Mouse (Mus musculus) naive thymus-derived CD4-positive, alpha-beta T cell, adult 2 months (primary cell): ENCODE measurements around the gene Gimap7.

Experiments used
- DNase-seq: peaks from one replicate; pipeline ENCODE4 v3.0.0-alpha.2; 2011; ENCODE audit warnings: low read depth

Gene Gimap7

GRCm38 (mm10) chr6:48741273-48741672 is 22.9 kb downstream of the Gimap7 start:
- peak; percentile 67 for DNase-seq

GRCm38 (mm10) chr6:48741711-48742206 is 23.3 kb downstream of the Gimap7 start:
- DNase-seq: peak; percentile 65

GRCm38 (mm10) chr6:48742422-48743351 is 24.3 kb downstream of the Gimap7 start:
- DNase-seq: peak; percentile 74

DNA sequence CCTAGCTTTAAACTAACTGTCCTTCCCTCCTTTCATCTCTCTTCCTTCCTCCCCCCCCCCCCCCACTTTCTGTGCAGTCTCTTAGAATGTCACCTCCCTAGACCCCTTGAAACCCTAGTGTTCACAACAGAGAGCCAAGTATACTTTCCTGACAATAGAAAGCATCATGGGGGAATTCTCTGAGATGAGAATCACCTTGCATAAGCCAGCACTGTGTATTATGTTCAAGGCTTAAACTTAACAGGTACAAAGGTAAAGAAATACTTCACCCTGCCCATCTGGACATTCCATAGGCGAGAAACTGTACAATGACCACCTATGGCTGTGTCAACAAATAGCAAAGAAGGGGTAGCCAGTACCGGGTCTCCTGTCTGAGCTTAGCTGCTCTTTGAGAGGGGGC is 27.1 kb downstream of the Gimap7 start:
- DNase-seq: peak; percentile 63

DNA sequence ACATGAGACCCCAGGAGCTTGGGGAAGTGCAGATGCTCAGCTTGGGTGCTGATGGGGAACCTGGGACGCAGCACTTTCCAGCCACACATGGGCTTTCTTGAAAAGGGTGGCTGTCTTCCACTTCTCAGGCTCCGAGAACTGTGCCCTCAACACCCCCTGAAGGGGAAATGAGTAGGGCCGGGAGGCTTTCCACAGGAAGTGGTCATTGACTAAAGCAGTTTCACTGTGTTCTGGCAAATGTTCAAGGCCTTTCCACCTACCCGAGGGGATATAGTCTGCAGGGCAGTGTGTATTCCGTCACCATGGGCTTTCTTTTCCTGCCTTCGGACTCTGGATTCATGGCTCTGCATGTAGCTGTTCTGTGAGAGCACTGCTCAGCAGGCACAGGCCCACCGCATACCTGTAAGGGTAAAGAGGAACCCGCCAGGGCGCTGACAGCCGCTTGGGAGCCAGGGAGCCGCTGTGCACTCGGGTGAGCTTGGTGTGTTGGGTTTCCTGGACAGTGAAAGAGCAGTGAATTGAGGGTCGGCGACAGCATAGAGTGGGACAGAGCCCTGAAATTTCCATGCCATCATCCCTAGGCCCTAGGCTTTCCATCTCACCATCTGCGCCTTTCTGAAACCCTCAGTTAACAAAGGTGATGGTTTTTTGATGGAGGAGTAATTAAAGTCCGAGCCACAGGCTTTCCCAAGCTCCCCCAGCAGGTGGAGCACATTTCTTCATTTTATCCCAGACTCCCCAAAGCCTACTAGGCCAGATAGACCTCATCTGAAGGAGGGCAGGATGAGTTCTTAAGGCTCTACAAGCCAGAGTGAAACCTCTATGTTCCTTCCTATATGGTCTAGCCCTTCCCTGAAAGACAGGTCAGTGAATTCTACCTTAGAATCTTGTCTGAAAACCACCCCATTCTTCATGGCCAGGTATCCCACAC is 27.8 kb downstream of the Gimap7 start, which contains the start of gene Gimap5:
TSS of gene Gimap5 (plus strand) at position 239 of the 931 bp plus-strand sequence.
- peak; percentile 85 for DNase-seq

- DNase-seq: peak; percentile 76
These were observed 28.9 kb downstream of the Gimap7 start for GRCm38 (mm10) chr6:48747091-48747966.

DNA sequence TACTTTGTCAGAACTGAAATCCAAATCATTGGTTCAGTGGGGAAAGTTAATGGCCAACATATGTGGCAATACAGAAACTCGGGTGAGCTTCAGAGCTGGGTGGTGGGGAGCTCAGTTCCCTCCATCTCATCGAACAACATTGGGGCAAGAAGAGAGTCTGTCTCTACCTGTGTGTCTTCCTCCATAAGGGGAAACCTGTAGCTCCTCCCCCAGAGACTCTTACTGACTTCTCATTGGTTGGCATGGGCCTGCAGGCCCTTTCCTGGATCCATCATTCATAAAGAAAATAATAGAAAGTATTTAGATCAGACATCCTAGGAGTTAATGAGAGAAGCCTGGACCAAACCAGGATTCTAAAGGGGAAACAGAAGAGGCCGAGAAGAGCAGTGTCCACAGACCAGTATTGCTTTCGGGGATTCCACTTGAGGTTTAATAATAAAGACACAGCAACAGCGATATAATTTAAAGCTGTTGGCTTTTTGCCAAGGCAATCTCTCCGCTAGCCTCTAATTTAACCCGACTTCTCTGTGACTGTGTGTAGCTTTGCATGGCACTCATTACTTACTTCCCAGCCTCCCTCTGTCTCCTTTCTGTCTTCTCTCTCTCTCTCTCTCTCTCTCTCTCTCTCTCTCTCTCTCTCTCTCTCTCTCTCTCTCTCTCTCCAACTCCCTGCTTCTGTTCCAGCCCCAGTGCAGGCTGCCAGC is 45.3 kb downstream of the Gimap7 start:
- DNase-seq: no peak

GRCm38 (mm10) chr6:48764496-48764895 is 46.1 kb downstream of the Gimap7 start:
- DNase-seq: no peak

- DNase-seq: peak; percentile 81
These were observed 49.9 kb downstream of the Gimap7 start for GRCm38 (mm10) chr6:48768178-48768869.

- no peak for DNase-seq
These were observed 50.5 kb downstream of the Gimap7 start for GRCm38 (mm10) chr6:48768933-48769332.

GRCm38 (mm10) chr6:48770696-48771095 is 52.3 kb downstream of the Gimap7 start, which contains the start of gene Gimap3:
TSS of gene Gimap3 (minus strand) at chr6:48770851.
- peak; percentile 81 for DNase-seq

GRCm38 (mm10) chr6:48772030-48772429 is 53.6 kb downstream of the Gimap7 start:
- DNase-seq: peak; percentile 91
